17 mouse cellular contexts compared by ENCODE assay signal in the genomic region with DNA sequence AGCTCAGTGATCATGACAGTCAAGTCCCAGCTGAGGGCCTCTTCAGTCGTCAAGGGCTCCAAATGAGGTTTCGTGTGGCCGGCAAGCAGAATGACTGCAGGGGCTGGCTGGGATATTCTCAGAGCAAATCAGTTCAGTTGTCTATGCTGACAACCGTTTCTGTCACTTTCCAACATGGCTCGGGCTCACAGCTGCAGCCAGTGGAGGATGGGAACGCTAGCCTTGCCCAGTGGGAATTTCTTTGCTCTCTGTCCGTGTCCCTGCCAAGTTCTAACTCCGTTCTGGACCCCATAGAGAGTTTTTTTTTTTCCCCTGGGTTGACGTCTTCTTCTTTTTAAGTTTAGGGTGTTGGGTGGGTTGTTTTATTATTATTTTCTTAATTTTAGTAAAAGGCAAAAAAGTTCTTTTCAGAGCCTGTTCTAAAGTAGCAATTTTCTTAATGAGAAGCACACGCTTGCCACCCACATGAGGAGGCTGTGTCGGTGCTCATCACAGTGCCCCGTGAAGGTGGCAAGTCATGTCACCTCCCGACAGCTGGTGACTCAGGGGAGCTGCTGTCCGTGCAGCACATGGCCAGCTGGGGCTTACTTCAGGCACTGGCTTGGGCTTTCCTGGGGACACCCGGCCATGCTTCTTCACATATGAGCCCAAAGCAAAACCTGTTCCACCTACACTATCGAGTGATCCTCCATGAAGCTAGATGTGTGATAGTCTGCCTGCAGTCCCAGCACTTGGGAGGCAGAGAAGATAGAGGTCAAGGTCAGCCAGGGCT. TPM values are rescaled to one million over a fixed set of nuclear protein-coding genes. Genes with fewer than 3 reads are reported as not detected.
A peak's percentile ranks its signal among the peaks of the same experiment; 100 is the strongest.
DNase-seq lines count a peak whose midpoint lies in the region; ATAC-seq and TF ChIP-seq lines count a peak whose summit lies in the region.
"Had no signal": no experiment of that assay in that cellular context is flagged by ENCODE, and none has a peak within 500 bp of the region (broad histone marks: within the 10 kb centered on the region; RNA-seq: fewer than 3 reads in every experiment).

No protein-coding gene starts in this region.

- no peak overlapping the region for H3K9ac ChIP-seq in liver, adult 2 months (ENCODE audit: low read depth, low read length)
- H3K9ac ChIP-seq in liver, embryonic 12.5 days = no peak overlapping the region
- H3K9ac ChIP-seq in heart, embryonic 13.5 days = peak overlapping the region; percentile 62; the same call in 1 of the 2 replicates
- H3K9ac ChIP-seq in forebrain, postnatal 0 days = no peak overlapping the region
- H3K9ac ChIP-seq: forebrain, embryonic 12.5 days; kidney, embryonic 15.5 days; neural tube, embryonic 12.5 days had no signal

- peaks cover 20% of the 10 kb centered on the region; the same call in 1 of the 2 replicates for H3K79me2 ChIP-seq in liver, adult 2 months (ENCODE audit: control insufficient read depth, insufficient read depth, low read length)

- WGBS in liver, adult 2 months = 87% methylated on average over 16 of the region's 16 CpGs
- 70% methylated on average over 16 of the region's 16 CpGs for WGBS in liver, embryonic 12.5 days (ENCODE audit: insufficient replicate concordance)
- 47% methylated on average over 16 of the region's 16 CpGs for WGBS in heart, embryonic 13.5 days
- WGBS in forebrain, postnatal 0 days = 65% methylated on average over 16 of the region's 16 CpGs

- no peak for TF ChIP-seq POLR2A in liver, adult 2 months (IDR thresholded peaks at IDR 0.05; ENCODE audit: extremely low read depth, insufficient read depth, low read length)

- H3K27ac ChIP-seq in liver, adult 2 months (replicated peaks; ENCODE audit: insufficient read depth, low read depth, low read length) = peak overlapping the region; percentile 94
- no peak overlapping the region for H3K27ac ChIP-seq in liver, embryonic 12.5 days
- H3K27ac ChIP-seq in heart, embryonic 13.5 days (replicated peaks) = peak overlapping the region; percentile 60
- no peak overlapping the region for H3K27ac ChIP-seq in forebrain, postnatal 0 days (ENCODE audit: low read depth, low read length)
- H3K27ac ChIP-seq: forebrain, embryonic 12.5 days; kidney, embryonic 15.5 days; neural tube, embryonic 12.5 days had no signal

- H3K9me3 ChIP-seq in liver, embryonic 12.5 days (replicated peaks) = no peaks in the 10 kb centered on the region
- H3K9me3 ChIP-seq in heart, embryonic 13.5 days = no peaks in the 10 kb centered on the region
- no peaks in the 10 kb centered on the region for H3K9me3 ChIP-seq in forebrain, postnatal 0 days (ENCODE audit: low read length)
- H3K9me3 ChIP-seq: forebrain, embryonic 12.5 days; kidney, embryonic 15.5 days; megakaryocyte, embryonic 14.5 days; neural tube, embryonic 12.5 days had no signal

- peak; percentile 55 for DNase-seq in gastrocnemius, postnatal 25 days
- DNase-seq in gastrocnemius, postnatal 10 days = no peak
- DNase-seq in liver, adult 2 months (ENCODE audit: extremely low read depth, low read depth, low spot score) = peak; percentile 43
- DNase-seq in brain, adult 2 months (ENCODE audit: low read depth, low spot score) = peak; percentile 54
- no peak for DNase-seq in testis, postnatal 14 days (ENCODE audit: low spot score)
- DNase-seq in forebrain, postnatal 0 days = no peak
- DNase-seq: B cell, adult 2 months; cerebellum, adult 11 months; liver; thymus, adult 2 months had no signal

- TF ChIP-seq CTCF in liver, adult 2 months (IDR thresholded peaks at IDR 0.05; ENCODE audit: low read depth, low read length) = no peak
- TF ChIP-seq CTCF in forebrain, postnatal 0 days (IDR thresholded peaks at IDR 0.05; ENCODE audit: low read depth) = no peak

- H3K4me2 ChIP-seq in liver, embryonic 12.5 days = no peak overlapping the region
- no peak overlapping the region for H3K4me2 ChIP-seq in heart, embryonic 13.5 days
- H3K4me2 ChIP-seq in forebrain, postnatal 0 days (ENCODE audit: low read depth) = no peak overlapping the region
- H3K4me2 ChIP-seq: forebrain, embryonic 12.5 days; kidney, embryonic 15.5 days; neural tube, embryonic 12.5 days had no signal

- H3K36me3 ChIP-seq in liver, adult 2 months (ENCODE audit: control insufficient read depth, insufficient read depth, low read length) = no peaks in the 10 kb centered on the region
- no peaks in the 10 kb centered on the region for H3K36me3 ChIP-seq in liver, embryonic 12.5 days
- H3K36me3 ChIP-seq in heart, embryonic 13.5 days = no peaks in the 10 kb centered on the region
- H3K36me3 ChIP-seq in forebrain, postnatal 0 days (ENCODE audit: insufficient read depth) = no peaks in the 10 kb centered on the region
- H3K36me3 ChIP-seq: forebrain, embryonic 12.5 days; kidney, embryonic 15.5 days; neural tube, embryonic 12.5 days had no signal

- no peak for ATAC-seq in liver, embryonic 12.5 days
- ATAC-seq in heart, embryonic 13.5 days (ENCODE audit: extremely low read depth, insufficient number of reproducible peaks, low FRiP score, low TSS enrichment) = no peak
- no peak for ATAC-seq in forebrain, postnatal 0 days
- ATAC-seq: Patski had no signal

- peaks cover 52% of the 10 kb centered on the region for H3K4me1 ChIP-seq in liver, adult 2 months (ENCODE audit: control insufficient read depth, insufficient read depth, low read length)
- peaks cover 47% of the 10 kb centered on the region for H3K4me1 ChIP-seq in liver, embryonic 12.5 days
- peaks cover 79% of the 10 kb centered on the region for H3K4me1 ChIP-seq in heart, embryonic 13.5 days
- no peaks in the 10 kb centered on the region for H3K4me1 ChIP-seq in forebrain, postnatal 0 days (ENCODE audit: insufficient read depth)

- H3K4me3 ChIP-seq in liver, adult 2 months (ENCODE audit: insufficient read depth, low read depth, low read length) = no peak overlapping the region
- no peak overlapping the region for H3K4me3 ChIP-seq in liver, embryonic 12.5 days
- no peak overlapping the region for H3K4me3 ChIP-seq in heart, embryonic 13.5 days
- no peak overlapping the region for H3K4me3 ChIP-seq in forebrain, postnatal 0 days (ENCODE audit: low read depth, low read length)
- H3K4me3 ChIP-seq: forebrain, embryonic 12.5 days; kidney, embryonic 15.5 days; megakaryocyte, embryonic 14.5 days; neural tube, embryonic 12.5 days had no signal

- H3K27me3 ChIP-seq in liver, adult 2 months (ENCODE audit: control insufficient read depth, insufficient read depth, low read length) = no peaks in the 10 kb centered on the region
- H3K27me3 ChIP-seq in liver, embryonic 12.5 days (replicated peaks) = no peaks in the 10 kb centered on the region
- H3K27me3 ChIP-seq in heart, embryonic 13.5 days (replicated peaks) = no peaks in the 10 kb centered on the region
- H3K27me3 ChIP-seq in forebrain, postnatal 0 days (ENCODE audit: insufficient read depth, low read length) = no peaks in the 10 kb centered on the region
- H3K27me3 ChIP-seq: forebrain, embryonic 12.5 days; kidney, embryonic 15.5 days; megakaryocyte, embryonic 14.5 days; neural tube, embryonic 12.5 days; Patski had no signal

RNA-seq across cellular contexts. Expression of gene Pitpnm2, which starts 25.1 kb away (rescaled TPM):
- total RNA-seq in gastrocnemius, postnatal 25 days (2021) = 10 to 100 TPM; 16.7 to 17.6 TPM
- 10 to 100 TPM; 20.8 to 25.4 TPM for total RNA-seq in gastrocnemius, postnatal 10 days (2021)
- 10.6 and 13.9 TPM in 2 replicates for total RNA-seq in liver, adult 2 months (2014; rRNA removed)
- polyA plus RNA-seq in liver, adult 2 months (2012; rRNA removed) = 25.5 and 30.3 TPM in 2 replicates
- 2.5 and 3.7 TPM in 2 replicates for polyA plus RNA-seq in liver, embryonic 12.5 days (2016; fragmentation: Nextera tagmentation; extraction: Ambion mirVana)
- 5.1 and 6.6 TPM in 2 replicates for polyA plus RNA-seq in heart, embryonic 13.5 days (2015; fragmentation: Nextera tagmentation; extraction: Ambion mirVana)
- total RNA-seq in forebrain, postnatal 0 days (2014; rRNA removed) = 33.8 and 38.4 TPM in 2 replicates
- polyA plus RNA-seq in forebrain, postnatal 0 days (2015; fragmentation: Nextera tagmentation; extraction: Ambion mirVana) = 9.2 and 10.1 TPM in 2 replicates

Comparison
In these comparisons a context has a peak if more than half of its experiments do, and no peak if none do; other contexts are left out.
1. DNase-seq: peak in gastrocnemius, postnatal 25 days (single experiment), liver, adult 2 months (single experiment) and brain, adult 2 months (single experiment); none in gastrocnemius, postnatal 10 days (single experiment), testis, postnatal 14 days (single experiment) and forebrain, postnatal 0 days (single experiment).
2. H3K27ac ChIP-seq: peak in liver, adult 2 months (single experiment) and heart, embryonic 13.5 days (single experiment); none in liver, embryonic 12.5 days (single experiment) and forebrain, postnatal 0 days (single experiment).